Mouse (Mus musculus) c-Kit-negative CD71-positive TER-119-positive erythroid progenitor cells, embryonic 14.5 days (primary cell): ENCODE results near the gene Neurod4.

Source experiments
- DNase-seq: peaks from one replicate; pipeline ENCODE4 v3.0.0-alpha.2; 2013; ENCODE audit warnings: low read depth, low spot score

Gene Neurod4

DNA sequence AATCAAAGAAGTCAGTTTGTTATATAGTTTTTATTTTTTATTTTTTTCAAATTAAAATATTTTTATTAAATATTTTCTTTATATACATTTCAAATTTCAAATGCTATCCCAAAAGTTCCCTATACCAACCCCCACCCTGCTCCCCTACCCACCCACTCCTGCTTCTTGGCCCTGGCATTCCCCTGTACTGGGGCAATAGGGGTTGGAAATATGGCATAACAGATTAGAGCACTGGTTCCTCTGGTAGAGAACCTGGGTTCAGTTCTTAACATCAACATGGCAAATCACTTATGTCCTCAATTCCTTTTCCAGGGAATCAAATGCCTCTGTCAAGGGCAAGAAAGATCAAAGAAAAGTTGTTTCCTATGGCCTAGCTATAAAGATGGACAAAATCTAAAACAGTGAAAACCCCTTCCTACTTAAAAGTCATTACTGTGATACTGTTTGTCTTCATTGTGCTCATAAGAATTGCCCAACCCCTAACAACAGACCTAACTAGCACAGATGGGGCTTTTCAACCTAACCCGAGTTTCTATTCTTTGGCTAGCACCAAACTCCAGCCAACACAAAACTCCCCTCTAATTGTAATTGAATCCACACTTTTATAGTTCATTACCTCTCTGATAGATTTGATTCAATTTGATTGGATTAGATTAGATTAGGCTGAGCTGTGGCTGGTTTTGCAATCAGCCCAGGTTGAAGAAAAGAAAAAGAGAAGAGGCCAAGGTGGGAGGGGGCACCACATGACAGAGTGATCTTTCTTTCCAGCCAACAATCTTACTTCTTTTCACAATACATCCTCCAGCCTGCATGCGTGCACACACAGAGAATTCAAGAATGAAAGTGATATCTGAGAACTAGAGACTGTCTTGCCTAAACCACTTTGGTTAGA lies 41.5 kb downstream of the Neurod4 start:
- DNase-seq = no peak

DNA sequence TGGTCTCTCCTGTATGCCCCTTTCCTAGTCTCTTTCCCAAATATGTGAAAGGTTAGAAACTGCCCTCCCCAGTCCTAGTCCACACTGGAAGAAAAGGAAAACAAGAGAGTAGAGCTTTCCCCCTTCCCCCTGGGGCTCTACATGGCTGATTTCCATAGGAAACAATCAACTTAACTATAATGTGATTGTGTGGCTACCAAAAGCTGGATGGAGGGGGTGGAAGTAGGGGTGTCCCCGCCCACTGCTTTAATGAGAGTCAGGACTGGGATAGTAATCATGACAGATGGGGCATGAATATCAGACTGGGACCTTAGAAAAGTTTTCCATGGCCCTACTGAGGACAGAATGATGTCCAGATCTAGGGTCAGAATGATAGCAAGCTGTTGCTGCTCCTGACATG lies 45.5 kb downstream of the Neurod4 start:
- no peak for DNase-seq

DNA sequence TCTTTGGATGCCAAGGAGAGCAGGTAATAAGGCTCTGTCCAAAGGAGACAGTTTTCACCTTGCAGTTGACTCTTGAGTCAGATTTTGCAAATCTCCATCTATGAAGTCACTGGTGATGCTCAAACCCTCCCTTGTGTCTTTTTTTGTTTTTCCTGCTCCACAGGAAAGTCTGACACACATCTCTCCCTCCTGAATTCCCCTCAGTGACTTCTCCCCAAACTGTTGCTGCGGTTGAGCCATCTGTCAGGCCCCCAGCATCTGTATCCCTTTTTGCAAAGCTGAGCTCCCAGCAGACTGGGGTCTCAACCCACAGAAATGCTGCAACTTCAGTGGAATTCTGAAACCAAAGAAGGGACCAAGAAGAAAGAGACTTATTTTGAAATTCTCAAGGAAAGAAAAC lies 47.9 kb downstream of the Neurod4 start:
- DNase-seq = no peak

DNA sequence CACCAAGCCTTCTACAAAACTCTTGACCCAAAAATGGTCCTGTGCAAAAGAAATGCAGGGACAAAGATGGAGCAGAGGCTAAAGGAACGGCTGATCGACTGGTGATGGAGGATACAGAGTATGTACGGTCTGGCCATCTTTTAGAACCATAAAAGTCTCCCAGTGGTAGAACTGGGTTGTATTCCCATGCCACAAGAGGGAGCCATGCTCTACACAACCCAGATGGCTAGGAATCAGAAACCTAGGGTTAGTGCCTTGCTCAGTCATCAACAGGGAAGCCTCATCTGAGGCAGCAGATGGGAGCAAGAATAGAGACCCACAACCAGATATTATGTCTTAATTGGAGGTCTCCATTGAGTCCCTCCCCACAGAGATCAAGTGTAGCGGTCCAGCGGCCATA lies 50.5 kb downstream of the Neurod4 start:
- DNase-seq = no peak

DNA sequence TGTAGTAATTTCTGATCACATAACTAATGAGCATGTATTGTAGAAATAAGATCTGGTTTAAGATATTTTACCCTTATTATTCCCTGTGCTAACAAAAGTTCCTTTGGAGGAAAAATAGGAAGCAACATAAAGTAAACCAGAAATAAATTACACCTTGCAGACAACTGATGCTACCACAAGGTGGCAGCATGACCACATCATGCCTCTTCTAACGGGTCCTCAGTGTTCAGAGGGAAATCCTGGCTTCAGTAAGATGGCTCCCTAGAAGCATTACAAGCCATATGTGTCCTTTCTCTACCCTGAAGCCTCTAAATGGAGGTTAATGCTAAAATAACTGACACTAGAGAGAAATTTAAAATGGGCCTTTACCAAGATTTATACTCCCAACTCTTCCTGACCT lies 51.8 kb downstream of the Neurod4 start:
- DNase-seq = peak; percentile 5

DNA sequence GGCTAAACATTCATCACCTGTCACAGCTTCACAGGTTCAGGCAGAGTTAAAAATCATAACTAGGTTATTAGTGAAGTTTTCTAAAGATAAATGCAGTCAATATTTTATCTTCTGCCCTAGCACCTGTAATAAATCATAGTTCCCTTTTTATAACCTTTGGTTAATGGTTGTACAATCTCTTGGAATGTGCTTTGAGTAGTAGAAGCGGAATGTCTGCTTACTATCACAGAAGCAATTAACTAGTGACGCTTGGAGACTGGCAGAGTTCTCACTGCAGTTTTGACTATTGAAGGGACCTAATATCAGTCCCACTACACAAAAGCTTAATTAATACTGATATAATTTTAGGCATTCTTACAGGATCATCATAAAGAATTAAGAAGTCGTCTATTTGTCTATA lies 55.0 kb downstream of the Neurod4 start:
- no peak for DNase-seq
